Mouse (Mus musculus) myocyte (in vitro differentiated cells): Measurements from ENCODE around the gene Rheb.

Experiments
- CEBPB ChIP-seq: IDR thresholded peaks from 2 replicates; pipeline ENCODE4 v1.6.1; 2011; ENCODE audit warnings: mild to moderate bottlenecking, moderate library complexity; ENCODE audit not compliant: poor library complexity, insufficient read depth, severe bottlenecking
- MYOG ChIP-seq, 3 experiments: IDR thresholded peaks; one replicate each; pipeline ENCODE4 v1.6.1; 2011; ENCODE audit warnings: control low read depth in 2 of 3, low read depth in 2 of 3, mild to moderate bottlenecking in 2 of 3; ENCODE audit not compliant: insufficient read length in 2 of 3, control insufficient read depth in 1 of 3, insufficient read depth in 1 of 3
- POLR2A ChIP-seq: IDR thresholded peaks from one replicate; pipeline ENCODE4 v1.6.1; 2011; ENCODE audit warnings: low read depth, mild to moderate bottlenecking, control low read depth, moderate library complexity; ENCODE audit not compliant: insufficient read length
- POLR2AphosphoS2 ChIP-seq: IDR thresholded peaks from one replicate; pipeline ENCODE4 v1.6.1; 2011; ENCODE audit warnings: low read depth, control low read depth; ENCODE audit not compliant: insufficient read length
- TCF3 ChIP-seq: IDR thresholded peaks from one replicate; pipeline ENCODE4 v1.6.1; 2011; ENCODE audit warnings: low read depth, control low read depth; ENCODE audit not compliant: insufficient read length
- USF1 ChIP-seq: IDR thresholded peaks from one replicate; pipeline ENCODE4 v1.6.1; 2011; ENCODE audit warnings: low read depth, mild to moderate bottlenecking, control low read depth, moderate library complexity

DNA sequence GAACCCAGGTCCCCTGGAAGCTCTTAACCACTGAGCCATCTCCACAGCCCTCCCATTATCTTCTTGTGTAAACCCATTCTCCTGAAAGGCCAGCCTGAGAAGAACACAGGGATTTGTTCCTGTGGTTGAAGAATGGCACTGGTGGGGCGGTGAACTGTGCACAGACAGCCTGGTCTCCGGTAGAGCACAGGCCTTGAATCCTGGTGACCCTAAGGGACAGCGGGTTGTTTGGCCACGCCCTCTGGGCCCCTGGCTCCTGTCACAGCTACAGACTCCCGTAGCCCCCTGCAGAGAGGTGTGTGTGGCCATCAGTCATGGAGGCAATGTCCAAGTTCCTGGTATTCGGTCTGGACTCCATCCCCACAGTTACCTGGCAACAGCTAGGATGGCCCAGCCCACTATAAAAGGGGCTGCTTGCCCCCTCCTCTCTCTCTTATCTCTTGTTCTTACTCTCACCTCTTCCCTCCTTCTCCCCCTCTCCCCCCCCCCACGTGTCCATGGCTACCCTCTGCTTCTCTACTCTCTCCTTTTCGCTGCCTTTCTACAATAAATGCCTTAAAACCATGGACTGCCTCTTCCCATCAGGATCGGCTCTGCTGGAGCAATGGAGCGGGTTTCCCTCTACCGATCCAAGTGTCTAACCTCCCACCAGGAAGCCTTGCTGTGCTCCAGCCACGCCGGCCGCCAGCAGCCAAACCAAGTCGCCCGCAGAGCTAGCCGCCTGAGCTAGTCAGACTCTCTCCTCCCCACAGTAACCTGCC lies 64.2 kb downstream of the Rheb start:
- TF ChIP-seq USF1 (no peak), POLR2A (no peak), TCF3 (no peak), MYOG (IDR thresholded peaks at IDR 0.05; ENCODE audit: control insufficient read depth in 1 of 3, insufficient read depth in 1 of 3, insufficient read length in 2 of 3, low read depth in 2 of 3) (no peak), POLR2AphosphoS2 (no peak), CEBPB (no peak)
